Mouse (Mus musculus) intestine, embryonic 15.5 days (tissue): ENCODE data around the gene Dlst. TPM values are rescaled to one million over a fixed set of nuclear protein-coding genes. Genes with fewer than 3 reads are reported as not detected.
A peak's percentile ranks its signal among the peaks of the same experiment; 100 is the strongest.

Experiments used
- ATAC-seq: fragments of 200-750 bp; cut with Nextera tagmentation; 2 replicates; pipeline ENCODE4 v1.8.0; 2017; ENCODE audit warnings: moderate TSS enrichment, moderate library complexity
- H3K27ac ChIP-seq: fragments of 300-500 bp; sonication (generic); 2 replicates; pipeline ENCODE4 v1.5.1; 2015; ENCODE audit warnings: mild to moderate bottlenecking, inconsistent platforms
- H3K27me3 ChIP-seq: fragments of 300-500 bp; sonication (generic); replicated peaks from 2 replicates; pipeline ENCODE4 v1.6.1; 2015; ENCODE audit warnings: inconsistent platforms
- H3K36me3 ChIP-seq: fragments of 300-500 bp; sonication (generic); 2 replicates; pipeline ENCODE4 v1.6.1; 2015; ENCODE audit warnings: inconsistent platforms
- H3K4me1 ChIP-seq: fragments of 300-500 bp; sonication (generic); replicated peaks from 2 replicates; pipeline ENCODE4 v1.6.1; 2015; ENCODE audit warnings: inconsistent platforms
- H3K4me2 ChIP-seq: fragments of 300-500 bp; sonication (generic); replicated peaks from 2 replicates; pipeline ENCODE4 v1.6.1; 2015; ENCODE audit warnings: mild to moderate bottlenecking, inconsistent platforms
- H3K4me3 ChIP-seq: fragments of 300-500 bp; sonication (generic); replicated peaks from 2 replicates; pipeline ENCODE4 v1.5.1; 2015; ENCODE audit warnings: inconsistent platforms
- H3K9ac ChIP-seq: fragments of 300-500 bp; sonication (generic); 2 replicates; pipeline ENCODE4 v1.6.1; 2015; ENCODE audit warnings: inconsistent platforms
- H3K9me3 ChIP-seq: fragments of 300-500 bp; sonication (generic); 2 replicates; pipeline ENCODE4 v1.6.1; 2016; ENCODE audit warnings: inconsistent platforms
- WGBS: fragments of 180-500 bp; shearing (Covaris S2); methylation state at CpG from one replicate; pipeline ENCODE4 v1.1.7; 2015; 5-methylcytosine and 5-hydroxymethylcytosine counted together
- polyA plus RNA-seq: library from polyadenylated mRNA; unstranded; fragments of >200 nt; fragmentation: Nextera tagmentation; extraction: Ambion mirVana; gene quantifications from 2 replicates; pipeline ENCODE4 v1.2.1, GENCODE M21; 2015

The Dlst gene
- polyA plus RNA-seq, 1 experiment from 2014 or later: 117 TPM

DNA sequence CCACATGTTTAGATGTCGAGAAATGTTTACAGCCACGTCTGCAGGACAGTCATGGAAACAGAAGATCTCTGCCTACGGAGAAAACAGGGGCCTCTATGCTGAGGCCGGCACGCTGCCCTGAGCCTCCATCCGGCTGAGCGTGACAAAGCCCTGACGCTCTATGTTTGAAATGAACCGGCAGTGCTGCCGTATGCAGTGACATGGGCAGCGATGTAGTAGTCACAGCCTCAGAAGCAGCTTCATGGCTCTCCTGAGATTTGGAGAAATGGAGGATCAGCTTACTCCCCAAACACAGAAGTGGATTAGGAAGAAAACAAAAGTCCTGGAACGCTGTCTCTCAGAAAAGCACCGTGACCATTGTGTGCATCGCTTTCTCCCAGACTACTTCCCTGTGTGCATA lies 9.6 kb upstream of the Dlst start:
- H3K4me2 ChIP-seq: no peak overlapping the region
- H3K9ac ChIP-seq: no peak overlapping the region
- no peaks in the 10 kb centered on the region for H3K4me1 ChIP-seq

GRCm38 (mm10) chr12:85101521-85102106 lies 9.0 kb upstream of the Dlst start:
- Histone ChIP-seq H3K36me3 (no peaks in the 10 kb centered on the region), H3K4me2 (no peak overlapping the region), H3K4me3 (no peak overlapping the region), H3K27me3 (no peaks in the 10 kb centered on the region), H3K9me3 (no peaks in the 10 kb centered on the region), H3K9ac (no peak overlapping the region), H3K27ac (no peak overlapping the region), H3K4me1 (0 out of 2 replicates have a peak, but pooled peaks cover 2% of the 10 kb centered on the region)
- 85% methylated on average over 5 of the region's 5 CpGs for WGBS
- no peak for ATAC-seq

More for the DNA sequence above, 9.6 kb upstream of the Dlst start:
- H3K27me3 ChIP-seq: no peaks in the 10 kb centered on the region
- no peak overlapping the region for H3K4me3 ChIP-seq
- H3K27ac ChIP-seq: 0 out of 2 replicates have a peak overlapping the region, but pooled peaks have one; percentile 13
- H3K9me3 ChIP-seq: no peaks in the 10 kb centered on the region
- no peak for ATAC-seq
- 57% methylated on average over 14 of the region's 14 CpGs for WGBS
- H3K36me3 ChIP-seq: no peaks in the 10 kb centered on the region

- Histone ChIP-seq H3K27me3 (no peaks in the 10 kb centered on the region), H3K4me2 (no peak overlapping the region), H3K4me1 (0 out of 2 replicates have a peak, but pooled peaks cover 2% of the 10 kb centered on the region), H3K9ac (no peak overlapping the region), H3K27ac (no peak overlapping the region), H3K9me3 (no peaks in the 10 kb centered on the region), H3K36me3 (no peaks in the 10 kb centered on the region), H3K4me3 (no peak overlapping the region)
- 56% methylated on average over 8 of the region's 8 CpGs for WGBS
- peak; percentile 47 for ATAC-seq
These were observed 7.5 kb upstream of the Dlst start for GRCm38 (mm10) chr12:85103096-85103495.

GRCm38 (mm10) chr12:85104789-85105188 lies 5.8 kb upstream of the Dlst start:
- no peaks in the 10 kb centered on the region for H3K27me3 ChIP-seq
- no peak for ATAC-seq
- H3K4me3 ChIP-seq: no peak overlapping the region
- 85% methylated on average over 8 of the region's 8 CpGs for WGBS
- H3K9me3 ChIP-seq: no peaks in the 10 kb centered on the region
- H3K4me1 ChIP-seq: peaks cover 3% of the 10 kb centered on the region
- no peaks in the 10 kb centered on the region for H3K36me3 ChIP-seq
- H3K9ac ChIP-seq: no peak overlapping the region
- H3K4me2 ChIP-seq: no peak overlapping the region
- no peak overlapping the region for H3K27ac ChIP-seq

DNA sequence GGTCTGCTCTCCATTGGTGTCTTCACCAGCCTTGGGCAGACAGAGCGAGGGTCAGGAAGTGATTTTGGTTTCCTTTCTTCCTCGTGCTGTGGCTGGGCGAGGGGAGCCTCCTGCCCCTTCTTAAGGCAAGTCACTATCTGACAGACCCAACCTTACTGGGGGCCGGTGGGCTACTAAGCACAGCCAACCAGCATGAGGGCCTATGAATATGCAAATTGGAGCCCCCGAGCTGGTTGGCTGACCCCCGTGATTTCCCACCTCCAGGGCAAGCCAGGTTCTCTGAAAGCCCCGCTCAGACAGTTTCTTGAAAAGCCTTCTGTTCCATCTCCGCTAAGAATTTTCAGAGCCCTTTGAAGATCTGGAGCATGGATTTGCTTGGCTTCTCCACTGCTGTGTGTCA lies 4.3 kb upstream of the Dlst start:
- H3K4me2 ChIP-seq: peak overlapping the region; percentile 30; the same call in 1 of the 2 replicates
- no peaks in the 10 kb centered on the region for H3K27me3 ChIP-seq
- H3K9me3 ChIP-seq: no peaks in the 10 kb centered on the region
- WGBS: 11% methylated on average over 8 of the region's 8 CpGs
- no peak for ATAC-seq
- H3K9ac ChIP-seq: peak overlapping the region; percentile 32
- no peak overlapping the region for H3K4me3 ChIP-seq
- H3K4me1 ChIP-seq: peaks cover 6% of the 10 kb centered on the region
- H3K27ac ChIP-seq: no peak overlapping the region
- H3K36me3 ChIP-seq: no peaks in the 10 kb centered on the region

GRCm38 (mm10) chr12:85108643-85109042 lies 2.0 kb upstream of the Dlst start:
- peaks cover 13% of the 10 kb centered on the region for H3K4me1 ChIP-seq
- H3K9ac ChIP-seq: no peak overlapping the region
- H3K4me3 ChIP-seq: no peak overlapping the region
- no peak for ATAC-seq
- H3K9me3 ChIP-seq: no peaks in the 10 kb centered on the region
- no peak overlapping the region for H3K27ac ChIP-seq
- no peaks in the 10 kb centered on the region for H3K36me3 ChIP-seq
- no peak overlapping the region for H3K4me2 ChIP-seq
- 75% methylated on average over 3 of the region's 3 CpGs for WGBS
- H3K27me3 ChIP-seq: no peaks in the 10 kb centered on the region

DNA sequence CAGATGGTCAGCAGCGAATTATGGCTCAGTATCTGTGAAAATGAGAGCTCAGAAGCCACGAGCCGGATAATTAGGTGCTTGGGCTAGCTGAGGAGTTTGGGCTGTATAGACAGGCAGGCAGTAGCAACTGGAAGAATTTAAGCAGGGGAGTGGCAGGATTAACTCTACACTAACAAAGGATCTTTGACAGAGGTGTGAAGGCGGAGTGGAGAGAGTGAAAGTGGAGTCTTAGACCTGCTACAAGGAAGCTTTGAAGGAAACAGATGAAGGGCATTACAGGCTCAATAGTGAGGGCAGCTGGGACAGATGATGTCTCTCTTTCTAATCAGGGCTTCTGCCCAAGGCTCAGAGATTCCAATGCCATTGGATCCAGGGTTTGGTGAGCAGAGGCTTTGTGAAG lies 1.2 kb upstream of the Dlst start:
- Histone ChIP-seq H3K4me2 (peak overlapping the region; percentile 57; the same call in 1 of the 2 replicates), H3K4me1 (peaks cover 13% of the 10 kb centered on the region), H3K27me3 (no peaks in the 10 kb centered on the region), H3K36me3 (no peaks in the 10 kb centered on the region), H3K4me3 (no peak overlapping the region), H3K9me3 (no peaks in the 10 kb centered on the region), H3K9ac (no peak overlapping the region), H3K27ac (no peak overlapping the region)
- 55% methylated on average over 4 of the region's 4 CpGs for WGBS
- ATAC-seq: no peak

DNA sequence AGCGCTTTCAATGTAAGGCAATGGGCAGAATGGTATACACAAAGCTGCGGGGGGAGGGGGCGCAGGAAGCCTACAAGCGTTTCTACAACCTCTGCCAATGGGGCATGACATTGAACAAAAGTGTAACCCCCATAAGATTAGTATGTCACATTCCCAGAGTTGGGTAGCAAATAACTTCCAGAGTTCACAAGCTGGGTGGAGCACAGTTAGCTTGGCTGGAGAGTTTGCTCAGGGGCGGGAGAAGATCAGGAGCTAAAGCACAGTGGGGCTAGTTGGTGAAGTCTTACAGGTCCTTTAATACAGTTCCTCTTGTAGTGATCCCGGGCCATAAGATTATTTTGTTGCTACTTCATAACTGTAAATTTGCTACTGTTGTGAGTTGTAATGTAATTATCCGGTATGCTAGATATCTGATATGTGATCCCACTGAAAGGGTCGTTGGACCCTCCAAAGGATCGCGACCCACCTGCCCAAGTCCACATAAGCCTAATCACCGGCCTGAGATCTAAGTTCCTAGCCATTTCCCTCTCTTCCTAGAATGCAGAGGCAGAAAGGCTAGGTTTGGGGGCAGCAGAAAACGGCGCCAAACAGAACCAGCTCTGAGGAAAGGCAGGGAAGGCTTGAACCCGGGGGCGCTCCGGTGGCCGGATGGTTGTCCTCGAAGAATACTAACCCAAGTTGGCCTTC lies 479 bp upstream of the Dlst start:
- no peaks in the 10 kb centered on the region for H3K9me3 ChIP-seq
- H3K4me1 ChIP-seq: peaks cover 13% of the 10 kb centered on the region
- H3K9ac ChIP-seq: peak overlapping the region; percentile 93
- no peaks in the 10 kb centered on the region for H3K36me3 ChIP-seq
- H3K4me3 ChIP-seq: peak overlapping the region; percentile 98
- peak overlapping the region; percentile 74 for H3K27ac ChIP-seq
- peak overlapping the region; percentile 57 for H3K4me2 ChIP-seq
- WGBS: 13% methylated on average over 18 of the region's 18 CpGs
- no peaks in the 10 kb centered on the region for H3K27me3 ChIP-seq
- ATAC-seq: peak; percentile 50

- no peak overlapping the region for H3K9ac ChIP-seq
- no peak for ATAC-seq
- H3K4me2 ChIP-seq: peak overlapping the region; percentile 57
- no peaks in the 10 kb centered on the region for H3K36me3 ChIP-seq
- H3K27me3 ChIP-seq: no peaks in the 10 kb centered on the region
- H3K27ac ChIP-seq: peak overlapping the region; percentile 34; the same call in 1 of the 2 replicates
- no peak overlapping the region for H3K4me3 ChIP-seq
- H3K9me3 ChIP-seq: no peaks in the 10 kb centered on the region
- H3K4me1 ChIP-seq: peaks cover 11% of the 10 kb centered on the region
- 80% methylated on average over 7 of the region's 7 CpGs for WGBS
These were observed 2.1 kb downstream of the Dlst start for GRCm38 (mm10) chr12:85112550-85113251.

DNA sequence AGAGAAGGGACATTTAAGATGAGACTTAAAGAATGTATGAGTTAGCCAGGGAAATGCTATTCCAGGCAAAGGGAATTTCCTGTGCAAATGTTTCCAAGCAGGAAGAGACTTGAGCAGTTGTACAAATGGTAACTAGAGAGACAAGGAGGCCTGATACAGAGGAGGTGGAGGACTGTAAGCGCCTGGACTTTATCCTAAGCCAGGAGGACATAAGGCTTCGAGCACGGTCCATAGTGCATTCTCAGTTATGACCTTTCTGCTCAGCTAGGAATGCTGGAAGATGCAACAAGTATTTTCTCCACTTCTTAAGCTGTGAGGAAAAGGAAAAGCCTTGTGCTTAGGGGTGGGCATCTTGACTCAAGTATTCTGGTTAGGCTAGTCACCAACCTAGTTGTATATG lies 2.7 kb downstream of the Dlst start:
- Histone ChIP-seq H3K9ac (no peak overlapping the region), H3K4me1 (peaks cover 11% of the 10 kb centered on the region), H3K36me3 (no peaks in the 10 kb centered on the region), H3K4me3 (no peak overlapping the region), H3K4me2 (0 out of 2 replicates have a peak overlapping the region, but pooled peaks have one; percentile 57), H3K27me3 (no peaks in the 10 kb centered on the region), H3K9me3 (no peaks in the 10 kb centered on the region), H3K27ac (0 out of 2 replicates have a peak overlapping the region, but pooled peaks have one; percentile 34)
- 79% methylated on average over 3 of the region's 3 CpGs for WGBS
- ATAC-seq: no peak

DNA sequence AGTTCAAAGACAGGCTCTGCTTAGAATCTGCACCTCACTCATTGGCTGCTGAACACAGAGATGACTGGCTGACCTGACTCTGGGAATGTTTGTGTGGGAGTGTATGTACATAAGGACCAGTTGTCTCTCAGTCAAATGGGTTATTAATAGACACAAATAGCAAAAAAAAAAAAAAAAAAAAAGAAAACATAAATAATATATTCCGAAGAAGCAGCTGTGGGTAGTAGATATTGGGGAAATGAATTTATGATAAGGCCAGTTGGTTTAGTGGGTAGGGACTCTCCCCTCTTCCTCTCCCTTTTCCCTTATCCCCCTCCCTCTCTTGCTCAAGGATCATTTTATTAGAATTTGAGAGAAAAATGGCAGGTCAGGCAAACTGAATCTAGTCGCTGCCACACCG lies 3.3 kb downstream of the Dlst start:
- Histone ChIP-seq H3K4me2 (no peak overlapping the region), H3K9me3 (no peaks in the 10 kb centered on the region), H3K27me3 (no peaks in the 10 kb centered on the region), H3K36me3 (0 out of 2 replicates have a peak, but pooled peaks cover 6% of the 10 kb centered on the region), H3K4me3 (no peak overlapping the region), H3K9ac (no peak overlapping the region), H3K4me1 (peaks cover 11% of the 10 kb centered on the region), H3K27ac (no peak overlapping the region)
- no peak for ATAC-seq
- WGBS: 91% methylated on average over 3 of the region's 3 CpGs

GRCm38 (mm10) chr12:85115678-85116077 lies 5.0 kb downstream of the Dlst start:
- no peak overlapping the region for H3K27ac ChIP-seq
- peaks cover 8% of the 10 kb centered on the region for H3K4me1 ChIP-seq
- no peaks in the 10 kb centered on the region for H3K27me3 ChIP-seq
- H3K4me2 ChIP-seq: no peak overlapping the region
- no peaks in the 10 kb centered on the region for H3K9me3 ChIP-seq
- no peak overlapping the region for H3K9ac ChIP-seq
- H3K36me3 ChIP-seq: 0 out of 2 replicates have a peak, but pooled peaks cover 9% of the 10 kb centered on the region
- 85% methylated on average over 7 of the region's 7 CpGs for WGBS
- no peak overlapping the region for H3K4me3 ChIP-seq
- no peak for ATAC-seq
